Mouse (Mus musculus) CH12.LX (cell line): ENCODE measurements around the gene Dcst1. TPM values are rescaled to one million over a fixed set of nuclear protein-coding genes. Genes with fewer than 3 reads are reported as not detected.

Source experiments
- DNase-seq: peaks from one replicate; pipeline ENCODE4 v3.0.0-alpha.2; 2013; ENCODE audit errors: extremely low read depth
- H3K27ac ChIP-seq: 2 replicates; pipeline ENCODE4 v1.5.1; 2012; ENCODE audit warnings: low read depth, mild to moderate bottlenecking, control low read depth, moderate library complexity; ENCODE audit not compliant: insufficient read depth
- H3K27me3 ChIP-seq: replicated peaks from 2 replicates; pipeline ENCODE3; 2012; ENCODE audit warnings: inconsistent platforms
- H3K36me3 ChIP-seq, 2 experiments: replicated peaks in 1 of 2; 2 replicates each; pipeline versions ENCODE3 to v1.6.1; 2012; ENCODE audit warnings: inconsistent platforms in 1 of 2, low read length in 1 of 2, mild to moderate bottlenecking in 1 of 2, mixed read lengths in 1 of 2, moderate library complexity in 1 of 2; ENCODE audit not compliant: control insufficient read depth in 1 of 2, insufficient read depth in 1 of 2
- H3K4me1 ChIP-seq, 2 experiments: 2 replicates each; pipeline ENCODE4 v1.6.1; 2012; ENCODE audit warnings: inconsistent platforms in 1 of 2, moderate library complexity in 1 of 2; ENCODE audit not compliant: insufficient read depth in 2 of 2, control insufficient read depth in 1 of 2
- H3K4me2 ChIP-seq: 2 replicates; pipeline ENCODE4 v1.6.1; 2012; ENCODE audit warnings: low read depth, mild to moderate bottlenecking, control low read depth; ENCODE audit not compliant: poor library complexity, insufficient read depth, severe bottlenecking
- H3K4me3 ChIP-seq, 3 experiments: fragments of 150-350 bp in 1 of 3; sonication (generic) in 1 of 3; replicated peaks in 1 of 3; 2 replicates each; pipeline versions ENCODE3 to v1.5.1; 2011 to 2012; ENCODE audit warnings: low read depth in 2 of 3, low read length in 2 of 3, mild to moderate bottlenecking in 2 of 3, moderate library complexity in 2 of 3, control low read depth in 1 of 3, improper control_type of control experiment in 1 of 3, inconsistent platforms in 1 of 3, mixed read lengths in 1 of 3; ENCODE audit not compliant: poor library complexity in 1 of 3
- H3K79me2 ChIP-seq: replicated peaks from 2 replicates; pipeline ENCODE4 v1.6.1; 2012; ENCODE audit warnings: mild to moderate bottlenecking, moderate library complexity; ENCODE audit not compliant: control insufficient read depth, poor library complexity, insufficient read depth, severe bottlenecking; ENCODE audit errors: extremely low read depth
- H3K9ac ChIP-seq: 2 replicates; pipeline ENCODE4 v1.6.1; 2012; ENCODE audit warnings: low read depth, mild to moderate bottlenecking, control low read depth, moderate library complexity; ENCODE audit not compliant: insufficient read depth
- H3K9me3 ChIP-seq: replicated peaks from 2 replicates; pipeline ENCODE3; 2012; ENCODE audit warnings: low read length, inconsistent platforms, mixed read lengths
- BHLHE40 ChIP-seq: IDR thresholded peaks from 2 replicates; pipeline ENCODE4 v1.6.1; 2011; ENCODE audit warnings: mild to moderate bottlenecking, low read depth, low read length, improper control_type of control experiment
- CHD1 ChIP-seq: IDR thresholded peaks from 2 replicates; pipeline ENCODE4 v1.6.1; 2012; ENCODE audit warnings: low read depth, low read length, improper control_type of control experiment, inconsistent platforms
- CHD2 ChIP-seq: IDR thresholded peaks from 2 replicates; pipeline ENCODE4 v1.6.1; 2011; ENCODE audit warnings: low read length, improper control_type of control experiment
- CTCF ChIP-seq, 2 experiments: IDR thresholded peaks in 1 of 2; conservative IDR thresholded peaks in 1 of 2; 2 replicates each; pipeline ENCODE4 v1.5.1; 2011 to 2012; ENCODE audit warnings: low read depth in 2 of 2, low read length in 2 of 2, improper control_type of control experiment in 1 of 2, inconsistent platforms in 1 of 2, mild to moderate bottlenecking in 1 of 2, moderate library complexity in 1 of 2
- ELF1 ChIP-seq: IDR thresholded peaks from 2 replicates; pipeline ENCODE4 v1.6.1; 2014; ENCODE audit warnings: low read depth, mild to moderate bottlenecking, inconsistent platforms, low read length, improper control_type of control experiment
- GABPA ChIP-seq: IDR thresholded peaks from 2 replicates; pipeline ENCODE4 v1.6.1; 2012; ENCODE audit warnings: low read depth, low read length, improper control_type of control experiment, inconsistent platforms; ENCODE audit not compliant: insufficient replicate concordance
- HCFC1 ChIP-seq: IDR thresholded peaks from 2 replicates; pipeline ENCODE4 v1.6.1; 2012; ENCODE audit warnings: low read depth, mild to moderate bottlenecking, inconsistent platforms, low read length, improper control_type of control experiment
- JUN ChIP-seq: IDR thresholded peaks from 2 replicates; pipeline ENCODE4 v1.6.1; 2011; ENCODE audit warnings: low read depth, mild to moderate bottlenecking, low read length, improper control_type of control experiment, moderate library complexity; ENCODE audit not compliant: insufficient read depth
- JUND ChIP-seq: conservative IDR thresholded peaks from 2 replicates; pipeline ENCODE4 v1.6.1; 2011; ENCODE audit warnings: low read depth, low read length, improper control_type of control experiment
- MAX ChIP-seq: IDR thresholded peaks from 2 replicates; pipeline ENCODE4 v1.6.1; 2011; ENCODE audit warnings: low read length, improper control_type of control experiment
- MEF2A ChIP-seq: IDR thresholded peaks from 2 replicates; pipeline ENCODE4 v1.6.1; 2014; ENCODE audit warnings: low read depth, mild to moderate bottlenecking, inconsistent platforms, low read length, improper control_type of control experiment, borderline replicate concordance
- MYC ChIP-seq: IDR thresholded peaks from 2 replicates; pipeline ENCODE4 v1.6.1; 2011; ENCODE audit warnings: low read depth, mild to moderate bottlenecking, improper control_type of control experiment, low read length
- PAX5 ChIP-seq: IDR thresholded peaks from 2 replicates; pipeline ENCODE4 v1.6.1; 2012; ENCODE audit warnings: low read length, inconsistent platforms, mixed read lengths
- POLR2A ChIP-seq: IDR thresholded peaks from 2 replicates; pipeline ENCODE4 v1.6.1; 2011; ENCODE audit warnings: low read depth, mild to moderate bottlenecking, improper control_type of control experiment, low read length
- POLR2AphosphoS2 ChIP-seq: IDR thresholded peaks from 2 replicates; pipeline ENCODE4 v1.6.1; 2011; ENCODE audit warnings: low read depth, low read length, improper control_type of control experiment
- RAD21 ChIP-seq: IDR thresholded peaks from 2 replicates; pipeline ENCODE4 v1.6.1; 2011; ENCODE audit warnings: low read depth, mild to moderate bottlenecking, low read length, improper control_type of control experiment, moderate library complexity
- RCOR1 ChIP-seq: conservative IDR thresholded peaks from 2 replicates; pipeline ENCODE4 v1.6.1; 2012; ENCODE audit warnings: low read depth, mild to moderate bottlenecking, inconsistent platforms, low read length, improper control_type of control experiment
- SIN3A ChIP-seq: IDR thresholded peaks from 2 replicates; pipeline ENCODE4 v1.6.1; 2012; ENCODE audit warnings: low read length, improper control_type of control experiment, inconsistent platforms
- SMC3 ChIP-seq: IDR thresholded peaks from 2 replicates; pipeline ENCODE4 v1.6.1; 2011; ENCODE audit warnings: low read depth, low read length, improper control_type of control experiment
- TBP ChIP-seq: conservative IDR thresholded peaks from 2 replicates; pipeline ENCODE4 v1.6.1; 2011; ENCODE audit warnings: low read depth, low read length, improper control_type of control experiment
- UBTF ChIP-seq: IDR thresholded peaks from 2 replicates; pipeline ENCODE4 v1.6.1; 2012; ENCODE audit warnings: low read depth, mild to moderate bottlenecking, inconsistent platforms, low read length, improper control_type of control experiment, moderate library complexity
- USF2 ChIP-seq: conservative IDR thresholded peaks from 2 replicates; pipeline ENCODE4 v1.6.1; 2011; ENCODE audit warnings: low read depth, low read length, improper control_type of control experiment
- ZC3H11A ChIP-seq: IDR thresholded peaks from 2 replicates; pipeline ENCODE4 v1.6.1; 2012; ENCODE audit warnings: low read depth, mild to moderate bottlenecking, inconsistent platforms, low read length, improper control_type of control experiment
- ZKSCAN1 ChIP-seq: IDR thresholded peaks from 2 replicates; pipeline ENCODE4 v1.6.1; 2012; ENCODE audit warnings: low read depth, inconsistent platforms, low read length, improper control_type of control experiment, borderline replicate concordance
- dilution Hi-C: fragments of 300-500 bp; cut with MboI; formaldehyde crosslinking; loops from 2 replicates; pipeline ENCODE4 v1.14.3; 2020; ENCODE audit warnings: low sequenced_read_pairs; ENCODE audit not compliant: extremely low pct_unique_long_range_greater_than_20kb, extremely low pct_ligation_motif_present
- in situ Hi-C: fragments of 300-500 bp; cut with MboI; formaldehyde crosslinking; loops from 3 replicates; pipeline ENCODE4 v1.14.3; 2019; ENCODE audit warnings: low sequenced_read_pairs, low pct_ligation_motif_present, low pct_unique_long_range_greater_than_20kb, mixed read lengths
- polyA plus RNA-seq: library from polyadenylated mRNA; unstranded; fragments of >175 nt; gene quantifications from 2 replicates; pipeline ENCODE4 v1.2.1, GENCODE M21; 2012; ENCODE audit warnings: low read depth; ENCODE audit not compliant: insufficient read length
- total RNA-seq, 2 experiments: library from RNA; depleted of rRNA; stranded (reverse); fragments of 300-350 nt in 1 of 2; fragments of >200 nt in 1 of 2; gene quantifications; 2 replicates each; pipeline ENCODE4 v1.2.3; 2012 to 2014

Dcst1 gene
- total and polyA plus RNA-seq, 3 experiments: 0.04 to 0.10 TPM; not detected in 1

DNA sequence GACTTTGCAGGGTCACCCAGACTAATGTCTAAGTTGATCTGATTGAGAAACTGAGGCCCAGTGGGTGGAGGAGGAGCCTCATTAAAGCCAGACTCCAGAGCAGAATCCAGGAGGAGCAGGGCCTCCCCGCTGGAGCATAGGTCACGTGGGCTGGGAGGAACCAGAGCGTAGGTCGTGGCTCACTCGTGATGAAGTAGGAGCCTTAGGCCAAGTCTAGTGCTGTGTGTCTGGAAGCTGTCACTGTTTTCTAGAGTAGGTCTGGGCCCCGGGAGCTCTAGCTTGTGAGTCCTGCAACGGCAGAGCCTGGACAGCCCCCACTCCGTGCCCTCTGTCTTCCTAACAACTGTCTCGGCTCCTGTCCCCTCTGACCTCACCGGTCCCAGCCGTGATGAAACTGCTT lies 2.3 kb upstream of the Dcst1 start:
- no peaks in the 10 kb centered on the region for H3K9me3 ChIP-seq
- H3K9ac ChIP-seq: no peak overlapping the region
- no peaks in the 10 kb centered on the region for H3K36me3 ChIP-seq
- dilution Hi-C loops: no loop called here
- H3K79me2 ChIP-seq: no peaks in the 10 kb centered on the region
- no peak overlapping the region for H3K4me2 ChIP-seq
- peaks cover 13% of the 10 kb centered on the region for H3K27me3 ChIP-seq
- no peak for TF ChIP-seq RCOR1
- no peak for TF ChIP-seq BHLHE40
- no peak for TF ChIP-seq SMC3
- TF ChIP-seq CHD1: no peak
- TF ChIP-seq MYC: no peak
- TF ChIP-seq CHD2: no peak
- TF ChIP-seq MEF2A: no peak
- TF ChIP-seq HCFC1: no peak
- TF ChIP-seq UBTF: no peak
- no peak for TF ChIP-seq ZKSCAN1
- TF ChIP-seq JUN: no peak
- no peak for TF ChIP-seq MAX
- TF ChIP-seq CTCF (conservative IDR thresholded peaks at IDR 0.05 in 1 of 2, IDR thresholded peaks at IDR 0.05 in 1 of 2; ENCODE audit: low read depth in 2 of 2, low read length in 2 of 2): no peak
- no peak for TF ChIP-seq POLR2AphosphoS2
- no peak for TF ChIP-seq USF2
- TF ChIP-seq PAX5: no peak
- no peak for TF ChIP-seq TBP
- TF ChIP-seq SIN3A: no peak
- no peak for TF ChIP-seq POLR2A
- TF ChIP-seq RAD21: no peak
- no peak for DNase-seq
- no peak overlapping the region for H3K27ac ChIP-seq
- no peak overlapping the region for H3K4me3 ChIP-seq
- in situ Hi-C loops: no loop called here
- peaks cover 0 to 3% of the 10 kb centered on the region in 2 experiments; a peak in 1 of 4 replicates for H3K4me1 ChIP-seq

GRCm38 (mm10) chr3:89365486-89366414 lies 697 bp upstream of the Dcst1 start:
- in situ Hi-C loops (no loop called here), dilution Hi-C loops (no loop called here)
- no peak overlapping the region for H3K9ac ChIP-seq

More at GRCm38 (mm10) chr3:89365486-89366414, 697 bp upstream of the Dcst1 start:
- no peak overlapping the region for H3K4me2 ChIP-seq
- H3K27ac ChIP-seq: no peak overlapping the region
- H3K4me1 ChIP-seq: peaks cover 0 to 3% of the 10 kb centered on the region in 2 experiments; a peak in 1 of 4 replicates
- H3K9me3 ChIP-seq: no peaks in the 10 kb centered on the region
- peaks cover 15% of the 10 kb centered on the region for H3K27me3 ChIP-seq
- no peak overlapping the region for H3K4me3 ChIP-seq
- no peaks in the 10 kb centered on the region for H3K36me3 ChIP-seq
- no peak for TF ChIP-seq POLR2AphosphoS2
- no peak for TF ChIP-seq POLR2A
- no peak for TF ChIP-seq MYC
- TF ChIP-seq GABPA: no peak
- no peak for TF ChIP-seq ZC3H11A
- no peak for TF ChIP-seq PAX5
- no peak for TF ChIP-seq MEF2A
- no peak for TF ChIP-seq BHLHE40
- no peak for TF ChIP-seq JUND
- no peak for TF ChIP-seq MAX
- TF ChIP-seq JUN: no peak
- no peak for TF ChIP-seq ELF1
- no peak for DNase-seq
- H3K79me2 ChIP-seq: no peaks in the 10 kb centered on the region
